Mouse (Mus musculus): ENCODE measurements around the gene Mrtfb. TPM values are rescaled to one million over a fixed set of nuclear protein-coding genes. Genes with fewer than 3 reads are reported as not detected.

Mrtfb gene
- polyA plus RNA-seq, 1 experiment from 2014 or later: 32.5 TPM

- peaks cover 15% of the 10 kb centered on the region for H3K27me3 ChIP-seq (ENCODE audit: control insufficient read depth, insufficient read depth, low read length)
- no peak overlapping the region for H3K4me3 ChIP-seq (ENCODE audit: low read depth, low read length)
- no peak overlapping the region for H3K27ac ChIP-seq (replicated peaks; ENCODE audit: low read depth, low read length)
- no peak overlapping the region for H3K9ac ChIP-seq (ENCODE audit: low read length)
- H3K9me3 ChIP-seq (ENCODE audit: control insufficient read depth, low read length): no peaks in the 10 kb centered on the region
- no peaks in the 10 kb centered on the region for H3K36me3 ChIP-seq (ENCODE audit: control insufficient read depth, insufficient read depth, low read length)
- DNase-seq (ENCODE audit: low spot score) (no peak), ATAC-seq (ENCODE audit: insufficient number of reproducible peaks, low FRiP score, low TSS enrichment, low read depth) (no peak)
- 0 out of 2 replicates have a peak, but pooled peaks cover 2% of the 10 kb centered on the region for H3K4me1 ChIP-seq (ENCODE audit: control insufficient read depth, insufficient read depth, low read length)
- no peak overlapping the region for H3K4me2 ChIP-seq (ENCODE audit: low read depth, severe bottlenecking)
- WGBS: 87% methylated on average over 4 of the region's 4 CpGs
Observed at GRCm38 (mm10) chr16:13451991-13452390, 195.7 kb downstream of the Mrtfb start.

- H3K4me1 ChIP-seq (ENCODE audit: control insufficient read depth, insufficient read depth, low read length): 0 out of 2 replicates have a peak, but pooled peaks cover 2% of the 10 kb centered on the region
- DNase-seq (ENCODE audit: low spot score) (no peak), ATAC-seq (ENCODE audit: insufficient number of reproducible peaks, low FRiP score, low TSS enrichment, low read depth) (no peak)
- no peak overlapping the region for H3K9ac ChIP-seq (ENCODE audit: low read length)
- no peak overlapping the region for H3K27ac ChIP-seq (replicated peaks; ENCODE audit: low read depth, low read length)
- peaks cover 15% of the 10 kb centered on the region for H3K27me3 ChIP-seq (ENCODE audit: control insufficient read depth, insufficient read depth, low read length)
- 74% methylated on average over 7 of the region's 7 CpGs for WGBS
- H3K9me3 ChIP-seq (ENCODE audit: control insufficient read depth, low read length): no peaks in the 10 kb centered on the region
- no peaks in the 10 kb centered on the region for H3K36me3 ChIP-seq (ENCODE audit: control insufficient read depth, insufficient read depth, low read length)
- H3K4me2 ChIP-seq (ENCODE audit: low read depth, severe bottlenecking): no peak overlapping the region
- no peak overlapping the region for H3K4me3 ChIP-seq (ENCODE audit: low read depth, low read length)
Observed at GRCm38 (mm10) chr16:13452661-13453060, 196.4 kb downstream of the Mrtfb start.

GRCm38 (mm10) chr16:13454026-13454600 lies 197.8 kb downstream of the Mrtfb start:
- H3K9ac ChIP-seq (ENCODE audit: low read length): no peak overlapping the region
- H3K27me3 ChIP-seq (ENCODE audit: control insufficient read depth, insufficient read depth, low read length): peaks cover 2% of the 10 kb centered on the region; the same call in 1 of the 2 replicates
- no peak for ATAC-seq (ENCODE audit: insufficient number of reproducible peaks, low FRiP score, low TSS enrichment, low read depth)
- 43% methylated on average over 10 of the region's 10 CpGs for WGBS
- DNase-seq (ENCODE audit: low spot score): no peak
- no peaks in the 10 kb centered on the region for H3K36me3 ChIP-seq (ENCODE audit: control insufficient read depth, insufficient read depth, low read length)
- H3K27ac ChIP-seq (replicated peaks; ENCODE audit: low read depth, low read length): no peak overlapping the region
- H3K9me3 ChIP-seq (ENCODE audit: control insufficient read depth, low read length): no peaks in the 10 kb centered on the region
- H3K4me2 ChIP-seq (ENCODE audit: low read depth, severe bottlenecking): no peak overlapping the region
- no peaks in the 10 kb centered on the region for H3K4me1 ChIP-seq (ENCODE audit: control insufficient read depth, insufficient read depth, low read length)
- H3K4me3 ChIP-seq (ENCODE audit: low read depth, low read length): no peak overlapping the region

DNA sequence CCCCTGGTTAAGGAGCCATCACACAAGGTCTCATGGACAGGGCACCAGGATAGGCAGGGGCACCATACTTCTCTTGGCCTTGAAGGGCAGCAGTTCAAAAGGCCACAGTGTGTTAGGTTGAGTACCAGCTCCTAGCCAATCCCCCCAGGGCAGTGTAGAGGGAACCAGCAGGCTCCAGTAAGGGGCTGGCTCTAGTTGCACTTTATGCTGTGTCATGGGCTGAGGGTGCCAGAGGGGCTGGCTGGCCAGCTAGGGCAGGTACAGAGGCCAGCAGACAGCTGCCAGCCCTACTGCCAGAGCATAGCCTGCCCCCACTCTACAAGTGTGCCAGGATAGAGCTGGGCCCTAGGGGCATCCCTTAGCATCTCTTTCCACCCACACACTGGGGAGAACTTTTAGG lies 199.3 kb downstream of the Mrtfb start:
- H3K4me3 ChIP-seq (ENCODE audit: low read depth, low read length): no peak overlapping the region
- H3K4me2 ChIP-seq (ENCODE audit: low read depth, severe bottlenecking): no peak overlapping the region
- DNase-seq (ENCODE audit: low spot score) (no peak), ATAC-seq (ENCODE audit: insufficient number of reproducible peaks, low FRiP score, low TSS enrichment, low read depth) (0 out of 2 replicates have a peak, but pooled peaks have one; percentile 31)
- no peaks in the 10 kb centered on the region for H3K36me3 ChIP-seq (ENCODE audit: control insufficient read depth, insufficient read depth, low read length)
- no peak overlapping the region for H3K27ac ChIP-seq (replicated peaks; ENCODE audit: low read depth, low read length)
- H3K27me3 ChIP-seq (ENCODE audit: control insufficient read depth, insufficient read depth, low read length): no peaks in the 10 kb centered on the region
- H3K4me1 ChIP-seq (ENCODE audit: control insufficient read depth, insufficient read depth, low read length): no peaks in the 10 kb centered on the region
- H3K9me3 ChIP-seq (ENCODE audit: control insufficient read depth, low read length): no peaks in the 10 kb centered on the region
- H3K9ac ChIP-seq (ENCODE audit: low read length): no peak overlapping the region

DNA sequence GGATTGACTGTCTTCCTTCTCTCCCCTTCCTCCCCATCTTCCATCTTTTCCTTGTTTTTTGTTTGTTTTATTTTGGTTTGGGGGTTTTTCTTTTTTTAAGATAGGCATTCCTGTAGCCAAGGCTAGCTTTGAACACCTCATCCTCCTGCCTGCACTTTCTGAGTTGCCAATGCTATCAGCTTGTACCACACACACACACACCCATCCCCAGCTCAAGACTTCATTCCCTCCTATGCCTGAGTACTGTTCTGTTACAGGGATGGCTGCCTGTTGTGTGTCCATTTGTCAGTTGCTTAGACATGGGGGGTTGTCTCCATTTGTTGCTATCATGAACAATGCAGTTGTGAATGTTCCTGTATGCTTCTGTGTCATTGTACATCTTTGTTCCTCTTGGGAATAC lies 202.3 kb downstream of the Mrtfb start:
- Histone ChIP-seq H3K4me1 (ENCODE audit: control insufficient read depth, insufficient read depth, low read length) (0 out of 2 replicates have a peak, but pooled peaks cover 3% of the 10 kb centered on the region), H3K9me3 (ENCODE audit: control insufficient read depth, low read length) (no peaks in the 10 kb centered on the region), H3K27ac (replicated peaks; ENCODE audit: low read depth, low read length) (no peak overlapping the region), H3K36me3 (ENCODE audit: control insufficient read depth, insufficient read depth, low read length) (no peaks in the 10 kb centered on the region), H3K27me3 (ENCODE audit: control insufficient read depth, insufficient read depth, low read length) (no peaks in the 10 kb centered on the region), H3K4me2 (ENCODE audit: low read depth, severe bottlenecking) (no peak overlapping the region), H3K9ac (ENCODE audit: low read length) (no peak overlapping the region), H3K4me3 (ENCODE audit: low read depth, low read length) (no peak overlapping the region)
- ATAC-seq (ENCODE audit: insufficient number of reproducible peaks, low FRiP score, low TSS enrichment, low read depth) (no peak), DNase-seq (ENCODE audit: low spot score) (no peak)

DNA sequence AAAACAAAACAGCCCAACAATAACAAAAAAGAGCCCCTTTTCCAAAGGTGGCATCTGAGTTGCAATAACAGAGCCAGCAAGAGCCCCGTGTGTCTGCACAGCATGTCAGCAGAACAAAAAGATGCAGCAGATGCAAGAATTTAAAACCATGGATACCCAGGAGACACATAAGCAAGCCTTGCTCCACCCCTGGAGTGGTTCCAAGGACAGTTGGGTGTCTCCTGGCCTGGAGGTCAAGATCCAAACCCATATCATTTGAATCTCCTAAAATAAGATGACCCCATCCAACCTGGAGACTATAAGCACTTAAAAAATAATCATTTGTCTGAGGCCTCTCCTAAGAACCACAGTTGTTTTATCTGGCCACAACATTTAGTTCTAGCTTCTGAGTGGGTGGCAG lies 203.8 kb downstream of the Mrtfb start:
- ATAC-seq (ENCODE audit: insufficient number of reproducible peaks, low FRiP score, low TSS enrichment, low read depth) (no peak), DNase-seq (ENCODE audit: low spot score) (no peak)
- H3K36me3 ChIP-seq (ENCODE audit: control insufficient read depth, insufficient read depth, low read length): no peaks in the 10 kb centered on the region
- H3K9me3 ChIP-seq (ENCODE audit: control insufficient read depth, low read length): no peaks in the 10 kb centered on the region
- no peaks in the 10 kb centered on the region for H3K27me3 ChIP-seq (ENCODE audit: control insufficient read depth, insufficient read depth, low read length)
- no peak overlapping the region for H3K4me3 ChIP-seq (ENCODE audit: low read depth, low read length)
- WGBS: 55% methylated on average over 1 of the region's 1 CpGs
- no peak overlapping the region for H3K9ac ChIP-seq (ENCODE audit: low read length)
- no peak overlapping the region for H3K27ac ChIP-seq (replicated peaks; ENCODE audit: low read depth, low read length)
- no peak overlapping the region for H3K4me2 ChIP-seq (ENCODE audit: low read depth, severe bottlenecking)
- H3K4me1 ChIP-seq (ENCODE audit: control insufficient read depth, insufficient read depth, low read length): 0 out of 2 replicates have a peak, but pooled peaks cover 3% of the 10 kb centered on the region

GRCm38 (mm10) chr16:13460777-13461408 lies 204.6 kb downstream of the Mrtfb start:
- WGBS: 80% methylated on average over 3 of the region's 3 CpGs
- Histone ChIP-seq H3K9ac (ENCODE audit: low read length) (no peak overlapping the region), H3K9me3 (ENCODE audit: control insufficient read depth, low read length) (no peaks in the 10 kb centered on the region), H3K4me2 (ENCODE audit: low read depth, severe bottlenecking) (no peak overlapping the region), H3K4me1 (ENCODE audit: control insufficient read depth, insufficient read depth, low read length) (0 out of 2 replicates have a peak, but pooled peaks cover 3% of the 10 kb centered on the region), H3K27ac (replicated peaks; ENCODE audit: low read depth, low read length) (no peak overlapping the region), H3K4me3 (ENCODE audit: low read depth, low read length) (no peak overlapping the region), H3K27me3 (ENCODE audit: control insufficient read depth, insufficient read depth, low read length) (no peaks in the 10 kb centered on the region), H3K36me3 (ENCODE audit: control insufficient read depth, insufficient read depth, low read length) (no peaks in the 10 kb centered on the region)
- DNase-seq (ENCODE audit: low spot score) (no peak), ATAC-seq (ENCODE audit: insufficient number of reproducible peaks, low FRiP score, low TSS enrichment, low read depth) (no peak)

DNA sequence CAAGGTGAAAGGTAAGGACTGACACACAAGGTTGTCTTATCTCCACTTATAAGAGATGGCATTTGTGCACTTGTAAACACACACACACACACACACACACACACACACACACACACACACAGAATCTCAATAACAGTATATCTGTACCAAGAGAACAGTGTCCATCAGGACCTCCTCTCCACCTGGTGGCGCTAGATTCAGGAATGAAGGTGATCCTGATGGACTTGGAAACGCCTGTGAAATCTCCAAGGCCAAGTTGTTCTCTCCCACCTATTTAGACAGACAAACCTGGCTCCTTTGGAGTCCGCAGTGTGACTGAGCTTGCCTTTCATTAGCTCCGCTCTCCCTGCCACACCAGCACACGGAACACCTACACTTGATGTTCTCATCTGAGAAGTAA lies 208.4 kb downstream of the Mrtfb start:
- H3K4me3 ChIP-seq (ENCODE audit: low read depth, low read length): no peak overlapping the region
- H3K36me3 ChIP-seq (ENCODE audit: control insufficient read depth, insufficient read depth, low read length): no peaks in the 10 kb centered on the region
- H3K27me3 ChIP-seq (ENCODE audit: control insufficient read depth, insufficient read depth, low read length): no peaks in the 10 kb centered on the region
- 0 out of 2 replicates have a peak, but pooled peaks cover 3% of the 10 kb centered on the region for H3K4me1 ChIP-seq (ENCODE audit: control insufficient read depth, insufficient read depth, low read length)
- H3K27ac ChIP-seq (replicated peaks; ENCODE audit: low read depth, low read length): no peak overlapping the region
- H3K9ac ChIP-seq (ENCODE audit: low read length): no peak overlapping the region
- WGBS: 78% methylated on average over 5 of the region's 5 CpGs
- no peak for ATAC-seq (ENCODE audit: insufficient number of reproducible peaks, low FRiP score, low TSS enrichment, low read depth)
- no peak for DNase-seq (ENCODE audit: low spot score)
- no peak overlapping the region for H3K4me2 ChIP-seq (ENCODE audit: low read depth, severe bottlenecking)
- H3K9me3 ChIP-seq (ENCODE audit: control insufficient read depth, low read length): no peaks in the 10 kb centered on the region
